Mouse (Mus musculus) limb, embryonic 10.5 days (tissue): Measurements from ENCODE around the gene Slc25a17. TPM values are rescaled to one million over a fixed set of nuclear protein-coding genes. Genes with fewer than 3 reads are reported as not detected.

ENCODE experiments used
- DNase-seq: peaks from one replicate; pipeline ENCODE4 v3.0.0-alpha.2; 2017; ENCODE audit warnings: low spot score
- H3K27ac ChIP-seq: fragments of 300-500 bp; sonication (generic); 2 replicates; pipeline ENCODE4 v1.5.1; 2016; ENCODE audit warnings: mild to moderate bottlenecking
- H3K27me3 ChIP-seq: fragments of 300-500 bp; sonication (generic); 2 replicates; pipeline ENCODE4 v1.6.1; 2016; ENCODE audit warnings: low read depth, mild to moderate bottlenecking; ENCODE audit not compliant: poor library complexity, severe bottlenecking
- H3K36me3 ChIP-seq: fragments of 300-500 bp; sonication (generic); 2 replicates; pipeline ENCODE4 v1.6.1; 2016; ENCODE audit warnings: mild to moderate bottlenecking, moderate library complexity
- H3K4me1 ChIP-seq: fragments of 300-500 bp; sonication (generic); 2 replicates; pipeline ENCODE4 v1.6.1; 2016
- H3K4me3 ChIP-seq: fragments of 300-500 bp; sonication (generic); 2 replicates; pipeline ENCODE4 v1.5.1; 2016; ENCODE audit warnings: mild to moderate bottlenecking, moderate library complexity
- H3K9me3 ChIP-seq: fragments of 300-500 bp; sonication (generic); replicated peaks from 2 replicates; pipeline ENCODE4 v1.6.1; 2016; ENCODE audit warnings: mild to moderate bottlenecking
- WGBS: fragments of 180-500 bp; shearing (Covaris S2); methylation state at CpG from one replicate; pipeline ENCODE4 v1.1.7; 2016; 5-methylcytosine and 5-hydroxymethylcytosine counted together
- polyA plus RNA-seq: library from polyadenylated mRNA; unstranded; fragments of >200 nt; fragmentation: Nextera tagmentation; extraction: Ambion mirVana; gene quantifications from 2 replicates; pipeline ENCODE4 v1.2.1, GENCODE M21; 2016

Gene Slc25a17
- polyA plus RNA-seq, 1 experiment from 2014 or later = 93.6 TPM

- Histone ChIP-seq H3K4me3 (no peak overlapping the region), H3K9me3 (no peaks in the 10 kb centered on the region), H3K36me3 (0 out of 2 replicates have a peak, but pooled peaks cover 4% of the 10 kb centered on the region), H3K27me3 (no peaks in the 10 kb centered on the region), H3K4me1 (peaks cover 3% of the 10 kb centered on the region; the same call in 1 of the 2 replicates), H3K27ac (no peak overlapping the region)
- WGBS = 93% methylated on average over 9 of the region's 9 CpGs
- no peak for DNase-seq
These were observed 50.3 kb downstream of the Slc25a17 start for GRCm38 (mm10) chr15:81310353-81310752.

DNA sequence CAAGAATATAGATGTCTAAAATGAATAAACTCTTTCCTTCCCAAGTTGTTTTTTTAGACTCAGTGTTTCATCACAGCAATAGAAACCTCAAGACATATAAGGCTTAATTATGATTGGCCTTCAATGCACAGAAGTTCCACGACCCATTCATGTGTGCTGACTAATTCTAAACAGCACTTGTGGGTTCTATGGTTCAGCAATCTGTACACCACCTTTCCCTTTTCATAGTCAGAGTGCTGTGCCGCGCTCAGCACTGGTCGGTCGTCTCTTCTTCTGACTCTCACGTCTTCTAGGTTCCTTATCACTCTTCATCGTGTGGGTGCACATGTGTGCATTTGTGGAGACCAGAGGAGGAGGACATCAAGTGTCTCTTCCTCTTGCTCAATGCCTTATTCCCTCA is 52.6 kb downstream of the Slc25a17 start:
- WGBS = 96% methylated on average over 7 of the region's 7 CpGs
- H3K4me3 ChIP-seq = no peak overlapping the region
- H3K4me1 ChIP-seq = peaks cover 3% of the 10 kb centered on the region; the same call in 1 of the 2 replicates

GRCm38 (mm10) chr15:81306501-81306900 is 54.1 kb downstream of the Slc25a17 start:
- 98% methylated on average over 6 of the region's 6 CpGs for WGBS
- DNase-seq = no peak
- H3K36me3 ChIP-seq = no peaks in the 10 kb centered on the region
- H3K4me1 ChIP-seq = peaks cover 8% of the 10 kb centered on the region
- H3K27me3 ChIP-seq = no peaks in the 10 kb centered on the region
- no peaks in the 10 kb centered on the region for H3K9me3 ChIP-seq
- no peak overlapping the region for H3K27ac ChIP-seq
- H3K4me3 ChIP-seq = no peak overlapping the region

More for the DNA sequence above, 52.6 kb downstream of the Slc25a17 start:
- no peaks in the 10 kb centered on the region for H3K9me3 ChIP-seq
- H3K36me3 ChIP-seq = 0 out of 2 replicates have a peak, but pooled peaks cover 3% of the 10 kb centered on the region
- H3K27me3 ChIP-seq = no peaks in the 10 kb centered on the region
- H3K27ac ChIP-seq = no peak overlapping the region
- no peak for DNase-seq

GRCm38 (mm10) chr15:81305035-81305434 is 55.6 kb downstream of the Slc25a17 start:
- Histone ChIP-seq H3K9me3 (no peaks in the 10 kb centered on the region), H3K4me3 (no peak overlapping the region), H3K36me3 (no peaks in the 10 kb centered on the region), H3K27me3 (no peaks in the 10 kb centered on the region), H3K27ac (no peak overlapping the region), H3K4me1 (peaks cover 11% of the 10 kb centered on the region)
- WGBS = 81% methylated on average over 8 of the region's 8 CpGs
- DNase-seq = no peak

DNA sequence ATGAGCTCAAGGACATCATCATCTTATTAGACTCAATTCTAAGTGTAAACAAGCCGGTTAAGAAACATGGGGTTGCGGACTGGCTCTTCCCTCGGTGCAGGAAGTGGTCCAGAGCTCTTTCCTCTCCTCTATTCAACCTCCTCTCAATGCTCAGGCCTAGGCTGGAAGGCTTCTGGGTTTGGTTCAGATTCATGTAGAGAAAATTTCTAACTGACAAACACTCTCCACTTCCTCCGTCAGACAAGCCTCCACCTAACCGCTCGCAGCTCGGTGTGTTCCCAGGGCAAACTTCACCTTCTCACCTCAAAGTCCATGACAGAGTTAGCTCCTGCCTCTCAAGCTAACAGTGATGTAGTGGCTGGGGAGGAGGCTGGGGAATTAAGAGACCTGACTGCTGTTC is 56.6 kb downstream of the Slc25a17 start:
- peaks cover 11% of the 10 kb centered on the region for H3K4me1 ChIP-seq
- WGBS = 94% methylated on average over 7 of the region's 7 CpGs
- no peaks in the 10 kb centered on the region for H3K9me3 ChIP-seq
- H3K27ac ChIP-seq = no peak overlapping the region
- no peaks in the 10 kb centered on the region for H3K36me3 ChIP-seq
- H3K27me3 ChIP-seq = no peaks in the 10 kb centered on the region
- DNase-seq = no peak
- H3K4me3 ChIP-seq = no peak overlapping the region

DNA sequence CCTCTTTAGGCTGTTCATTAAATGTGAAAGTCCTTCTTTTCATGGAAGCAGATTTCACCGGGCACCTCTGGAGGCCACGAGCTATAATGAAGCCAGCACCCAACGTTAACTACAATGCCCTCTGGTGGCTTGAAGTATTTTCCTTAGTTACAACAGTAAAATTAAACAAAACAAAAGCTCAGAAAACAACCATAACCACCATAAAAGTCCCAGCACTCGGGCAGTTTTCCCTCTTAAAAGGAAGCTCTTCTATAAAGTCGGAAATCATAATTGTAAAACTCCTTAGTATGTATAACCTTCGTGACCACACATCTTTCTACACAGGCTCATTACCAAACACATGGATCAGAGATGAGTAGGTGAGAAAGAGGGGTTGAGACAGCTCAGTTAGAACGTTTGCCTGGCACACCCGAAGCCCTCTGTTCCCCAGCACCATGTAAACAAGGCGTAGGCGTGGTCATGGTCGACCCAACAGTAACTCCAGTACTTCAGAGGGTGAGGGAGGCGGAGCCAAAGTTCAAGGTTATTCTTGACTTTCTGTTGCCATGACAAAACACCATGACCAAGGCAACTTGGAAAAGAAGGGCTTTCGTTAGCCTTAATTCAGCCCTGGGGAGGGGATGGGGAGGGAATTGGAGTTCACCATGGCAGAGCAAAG is 58.3 kb downstream of the Slc25a17 start:
- Histone ChIP-seq H3K9me3 (no peaks in the 10 kb centered on the region), H3K27me3 (no peaks in the 10 kb centered on the region), H3K4me1 (peaks cover 11% of the 10 kb centered on the region), H3K27ac (no peak overlapping the region), H3K36me3 (no peaks in the 10 kb centered on the region), H3K4me3 (no peak overlapping the region)
- 71% methylated on average over 13 of the region's 13 CpGs for WGBS
- DNase-seq = no peak

- Histone ChIP-seq H3K4me1 (peaks cover 11% of the 10 kb centered on the region), H3K27me3 (no peaks in the 10 kb centered on the region), H3K4me3 (no peak overlapping the region), H3K9me3 (no peaks in the 10 kb centered on the region), H3K36me3 (no peaks in the 10 kb centered on the region), H3K27ac (no peak overlapping the region)
- WGBS = 54% methylated on average over 16 of the region's 16 CpGs
- DNase-seq = no peak
These were observed 59.2 kb downstream of the Slc25a17 start for GRCm38 (mm10) chr15:81301193-81302070.

- Histone ChIP-seq H3K36me3 (no peaks in the 10 kb centered on the region), H3K9me3 (no peaks in the 10 kb centered on the region), H3K4me3 (no peak overlapping the region), H3K27me3 (no peaks in the 10 kb centered on the region), H3K27ac (no peak overlapping the region), H3K4me1 (peaks cover 11% of the 10 kb centered on the region)
- WGBS = 75% methylated on average over 3 of the region's 3 CpGs
- no peak for DNase-seq
These were observed 60.0 kb downstream of the Slc25a17 start for GRCm38 (mm10) chr15:81300520-81301069.

DNA sequence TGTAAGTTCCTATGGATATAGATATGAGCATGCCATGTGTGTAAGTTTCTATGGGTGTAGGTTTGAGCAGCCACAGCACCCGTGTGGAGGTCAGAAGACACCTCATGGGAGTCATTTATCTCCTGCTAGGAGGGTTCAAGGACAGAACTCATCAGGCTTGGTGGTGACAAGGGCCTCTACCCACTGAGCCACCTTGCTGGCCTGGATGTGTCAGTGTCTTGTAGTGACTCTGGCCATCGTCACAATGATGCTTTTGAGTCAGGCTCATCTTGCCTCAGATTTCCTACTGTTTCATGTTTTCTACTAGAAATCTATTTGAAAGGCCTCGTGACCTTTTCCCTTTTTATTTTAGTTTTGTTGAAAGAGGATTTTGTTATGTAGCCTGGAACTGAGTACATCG is 61.1 kb downstream of the Slc25a17 start:
- no peak for DNase-seq
- H3K27me3 ChIP-seq = no peaks in the 10 kb centered on the region
- H3K36me3 ChIP-seq = no peaks in the 10 kb centered on the region
- H3K4me1 ChIP-seq = peaks cover 11% of the 10 kb centered on the region
- no peak overlapping the region for H3K27ac ChIP-seq
- no peaks in the 10 kb centered on the region for H3K9me3 ChIP-seq
- WGBS = 93% methylated on average over 4 of the region's 4 CpGs
- no peak overlapping the region for H3K4me3 ChIP-seq

DNA sequence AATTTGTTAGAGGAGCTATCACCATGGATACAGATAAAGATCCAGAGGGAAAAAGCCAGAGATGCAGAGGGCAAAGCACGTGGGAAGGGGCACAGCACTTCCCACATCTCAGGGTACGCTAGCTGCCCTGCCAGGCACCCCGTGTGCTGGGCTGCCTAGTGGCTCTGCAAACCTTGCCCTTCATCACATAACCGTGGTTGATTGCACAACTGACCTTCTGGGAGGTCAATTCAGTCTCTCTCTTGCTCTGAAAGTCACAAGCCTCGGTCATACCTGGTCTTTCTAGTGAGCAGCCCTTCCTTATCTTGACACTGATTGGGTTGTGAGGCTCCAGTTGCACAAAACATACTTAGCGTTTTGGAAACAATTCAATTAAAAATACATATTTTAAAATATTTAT is 62.4 kb downstream of the Slc25a17 start:
- Histone ChIP-seq H3K36me3 (no peaks in the 10 kb centered on the region), H3K27me3 (no peaks in the 10 kb centered on the region), H3K4me1 (peaks cover 11% of the 10 kb centered on the region), H3K4me3 (no peak overlapping the region), H3K9me3 (no peaks in the 10 kb centered on the region), H3K27ac (no peak overlapping the region)
- no peak for DNase-seq
- 87% methylated on average over 6 of the region's 6 CpGs for WGBS

DNA sequence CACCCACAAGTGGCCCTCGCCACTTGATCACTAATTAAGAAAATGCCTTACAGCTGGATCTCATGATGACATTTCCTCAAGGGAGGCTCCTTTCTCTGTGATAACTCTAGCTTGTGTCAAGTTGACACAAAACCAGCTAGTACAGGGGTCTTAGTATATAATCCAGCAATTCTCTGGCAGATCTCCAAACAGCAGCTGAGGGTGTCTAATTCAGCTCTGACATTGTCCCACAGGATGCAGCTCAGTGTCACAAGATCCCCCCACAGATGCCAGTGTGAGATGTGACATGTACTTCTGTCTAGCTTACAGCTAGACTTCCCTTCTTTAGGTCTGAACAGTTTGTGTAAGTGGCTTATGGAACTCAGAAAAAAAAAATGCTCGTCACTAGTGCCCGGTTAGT is 63.1 kb downstream of the Slc25a17 start:
- DNase-seq = no peak
- H3K27ac ChIP-seq = no peak overlapping the region
- no peaks in the 10 kb centered on the region for H3K27me3 ChIP-seq
- no peaks in the 10 kb centered on the region for H3K9me3 ChIP-seq
- peaks cover 11% of the 10 kb centered on the region for H3K4me1 ChIP-seq
- no peak overlapping the region for H3K4me3 ChIP-seq
- H3K36me3 ChIP-seq = no peaks in the 10 kb centered on the region
- WGBS = 91% methylated on average over 3 of the region's 3 CpGs

DNA sequence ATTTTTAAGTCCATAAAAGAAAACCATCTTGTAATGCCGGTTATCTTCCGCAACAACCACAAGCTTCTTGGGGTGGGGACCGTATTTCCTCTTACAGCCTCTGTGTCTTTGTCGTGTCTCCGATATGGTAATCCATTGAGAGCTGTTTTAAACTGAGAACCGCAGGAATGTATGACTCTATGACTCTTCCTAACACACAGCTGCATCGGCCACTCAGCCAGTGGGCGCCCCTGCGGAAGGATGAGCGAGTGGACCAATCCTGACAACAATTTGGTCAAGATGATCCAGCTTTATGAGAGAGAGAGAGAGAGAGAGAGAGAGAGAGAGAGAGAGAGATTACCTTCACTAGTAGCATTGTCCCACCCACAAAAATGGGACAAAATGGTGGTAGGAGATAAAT is 65.7 kb downstream of the Slc25a17 start:
- no peak for DNase-seq
- no peaks in the 10 kb centered on the region for H3K9me3 ChIP-seq
- H3K27me3 ChIP-seq = no peaks in the 10 kb centered on the region
- no peaks in the 10 kb centered on the region for H3K36me3 ChIP-seq
- H3K4me1 ChIP-seq = no peaks in the 10 kb centered on the region
- no peak overlapping the region for H3K27ac ChIP-seq
- 93% methylated on average over 10 of the region's 10 CpGs for WGBS
- no peak overlapping the region for H3K4me3 ChIP-seq

- Histone ChIP-seq H3K4me3 (no peak overlapping the region), H3K9me3 (no peaks in the 10 kb centered on the region), H3K27me3 (no peaks in the 10 kb centered on the region), H3K36me3 (no peaks in the 10 kb centered on the region), H3K27ac (no peak overlapping the region), H3K4me1 (no peaks in the 10 kb centered on the region)
- 85% methylated on average over 12 of the region's 12 CpGs for WGBS
- DNase-seq = no peak
These were observed 66.2 kb downstream of the Slc25a17 start for GRCm38 (mm10) chr15:81294386-81294785.
